14 mouse cellular contexts compared by ENCODE assay signal in the genomic region with DNA sequence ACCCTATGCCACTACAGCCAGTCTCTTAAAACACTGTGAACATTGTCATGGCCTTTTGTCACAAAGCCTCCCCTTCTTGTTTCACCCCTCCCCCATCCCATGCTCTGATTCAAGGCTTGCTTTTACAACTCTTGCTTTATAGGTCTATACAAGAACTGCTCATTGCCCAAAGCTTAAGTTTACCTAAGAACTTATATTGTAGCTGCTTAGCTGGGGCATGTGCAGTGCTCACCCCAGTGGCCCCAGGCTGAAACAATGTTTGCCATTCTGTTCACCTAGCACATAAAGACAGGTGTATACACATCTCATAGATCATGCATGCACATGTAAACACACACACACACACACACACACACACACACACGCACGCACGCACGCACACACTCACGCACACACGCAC. TPM values are rescaled to one million over a fixed set of nuclear protein-coding genes. Genes with fewer than 3 reads are reported as not detected.
"Had no signal": no experiment of that assay in that cellular context is flagged by ENCODE, and none has a peak within 500 bp of the region (broad histone marks: within the 10 kb centered on the region; RNA-seq: fewer than 3 reads in every experiment).

No protein-coding gene starts in this region.

- H3K4me2 ChIP-seq: liver, embryonic 11.5 days; liver, embryonic 15.5 days; midbrain, embryonic 13.5 days; neural tube, embryonic 12.5 days had no signal

- H3K9ac ChIP-seq: liver, embryonic 15.5 days; midbrain, embryonic 13.5 days; neural tube, embryonic 12.5 days had no signal

- DNase-seq: kidney, adult 2 months; kidney, postnatal 25 days; lung, adult 2 months; lung, postnatal 14 days; right cerebral cortex, postnatal 14 days; thymus, adult 2 months; thymus, postnatal 25 days had no signal

- H3K36me3 ChIP-seq: limb, embryonic 10.5 days; liver, embryonic 15.5 days; midbrain, embryonic 13.5 days; neural tube, embryonic 12.5 days had no signal

- H3K27me3 ChIP-seq: liver, embryonic 15.5 days; midbrain, embryonic 13.5 days; neural tube, embryonic 12.5 days had no signal

- ATAC-seq: midbrain, embryonic 13.5 days had no signal

- H3K4me3 ChIP-seq: left cerebral cortex, adult 2 months; limb, embryonic 10.5 days; liver, embryonic 15.5 days; midbrain, embryonic 13.5 days; neural tube, embryonic 12.5 days had no signal

- H3K9me3 ChIP-seq: limb, embryonic 10.5 days; liver, embryonic 15.5 days; midbrain, embryonic 13.5 days; neural tube, embryonic 12.5 days had no signal

- H3K27ac ChIP-seq: left cerebral cortex, adult 2 months; limb, embryonic 10.5 days; liver, embryonic 15.5 days; midbrain, embryonic 13.5 days; neural tube, embryonic 12.5 days had no signal

- H3K4me1 ChIP-seq: liver, embryonic 15.5 days; midbrain, embryonic 13.5 days had no signal

RNA-seq across cellular contexts. Expression of a gene that starts 25.9 kb away (rescaled TPM):
- polyA plus RNA-seq: midbrain, embryonic 13.5 days; spleen, adult 2 months had no signal
